Mouse (Mus musculus) cerebellum, adult 8-10 months (tissue): ENCODE data around the gene Mkrn3.

Source experiments
- DNase-seq: peaks from one replicate; pipeline ENCODE4 v3.0.0; 2022

The Mkrn3 gene

GRCm38 (mm10) chr7:62419493-62420360 lies at the start of gene Mkrn3:
Gene Mkrn3, minus strand, starts transcription at chr7:62420139.
- peak; percentile 11 for DNase-seq

- peak; percentile 8 for DNase-seq
Observed at GRCm38 (mm10) chr7:62463878-62464755, 44.2 kb upstream of the Mkrn3 start, which contains the start of gene Peg12. Gene Peg12, minus strand, starts transcription at chr7:62464510.

- DNase-seq, result no peak
Observed at GRCm38 (mm10) chr7:62463007-62463877, 43.3 kb upstream of the Mkrn3 start.

DNA sequence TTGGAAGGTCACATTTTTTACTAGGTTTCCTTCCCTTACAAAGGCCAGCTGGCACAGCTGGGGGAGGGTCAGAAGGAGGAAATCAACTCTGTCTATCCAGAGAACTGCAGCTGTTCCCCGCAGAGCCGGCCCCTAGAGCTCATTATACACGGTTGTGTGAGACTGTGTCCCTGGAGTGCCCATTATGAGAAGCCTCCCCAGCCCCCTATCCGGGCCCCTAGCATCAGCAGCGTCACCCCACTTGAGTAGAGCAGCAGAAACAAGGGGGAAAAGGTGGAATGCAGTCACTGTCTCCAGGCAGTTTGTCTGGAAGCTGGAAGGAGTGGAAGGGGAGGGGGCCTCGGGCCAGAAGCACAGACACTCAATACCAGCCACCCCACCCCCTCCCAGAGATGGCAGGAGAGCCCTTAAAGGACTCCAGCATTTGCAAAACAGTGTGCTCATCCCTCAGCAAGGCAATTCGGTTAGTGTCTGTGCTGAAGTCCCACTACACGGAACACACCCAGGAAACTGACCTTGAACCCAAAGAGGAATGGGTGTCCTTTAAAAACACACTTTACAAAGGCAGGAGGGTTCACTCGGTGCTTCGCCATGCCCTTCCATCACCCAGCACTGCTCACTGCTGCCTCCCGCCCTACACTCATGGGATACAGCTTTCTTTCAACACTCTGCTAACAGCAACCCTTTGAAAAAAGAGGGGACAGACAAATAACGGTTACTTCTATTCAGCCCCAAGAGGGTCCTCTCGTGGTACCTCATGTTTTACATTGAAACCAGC lies 42.5 kb upstream of the Mkrn3 start:
- DNase-seq, result no peak

GRCm38 (mm10) chr7:62452353-62452752 lies 32.4 kb upstream of the Mkrn3 start:
- DNase-seq, result no peak

DNA sequence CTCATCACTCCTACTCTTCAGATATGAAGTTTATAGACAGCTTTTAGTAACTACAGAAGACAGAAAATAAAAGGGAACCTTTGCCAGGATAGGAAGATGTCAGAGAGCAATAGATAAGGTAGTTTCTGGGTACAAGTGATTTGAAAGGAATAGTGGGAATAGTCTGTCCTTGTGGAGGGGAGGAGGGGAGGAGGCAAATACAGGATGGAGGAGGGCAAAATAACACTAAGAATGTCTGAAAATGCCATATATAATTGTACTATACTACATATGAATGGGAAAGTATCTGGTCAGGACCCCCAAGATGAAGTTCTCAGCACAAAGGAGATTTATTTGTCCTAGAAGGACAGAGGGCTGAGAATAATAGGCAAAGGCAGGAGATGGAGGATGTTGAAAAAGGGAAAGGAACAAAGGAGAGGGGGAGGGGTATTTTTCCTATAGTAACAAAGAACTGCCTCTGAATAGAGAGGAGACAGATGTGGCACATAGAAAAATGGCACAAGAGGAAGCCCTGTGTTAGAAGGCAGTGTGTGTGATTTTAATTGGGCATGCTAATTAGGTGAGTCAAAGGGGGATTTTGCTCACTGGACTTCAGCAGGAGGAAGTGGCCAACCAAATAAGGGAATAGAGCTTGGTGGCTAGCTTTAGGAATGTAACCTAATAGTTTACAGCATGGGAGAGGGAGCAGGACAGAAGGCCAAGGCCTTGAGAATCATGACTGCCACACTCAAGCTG lies 25.7 kb upstream of the Mkrn3 start:
- no peak for DNase-seq

DNA sequence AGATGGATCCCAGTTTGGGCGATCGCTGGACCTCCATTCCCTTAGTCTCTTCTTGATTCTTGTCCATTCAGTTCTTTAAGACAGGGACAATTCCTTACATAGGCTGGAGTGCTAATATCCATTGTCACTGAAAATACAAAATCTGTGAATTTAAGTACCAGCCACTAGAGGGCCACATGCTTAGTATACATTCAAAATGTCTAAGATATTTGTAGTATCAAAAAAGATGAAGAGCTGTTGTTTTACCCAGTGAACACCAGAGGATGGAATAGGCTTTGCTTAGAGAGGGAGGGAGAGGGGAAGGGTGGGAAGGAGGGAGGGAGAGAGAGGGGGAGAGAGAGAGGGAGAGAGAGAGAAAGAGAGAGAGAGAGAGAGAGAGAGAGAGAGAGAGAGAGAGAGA lies 16.5 kb upstream of the Mkrn3 start:
- DNase-seq, result no peak

DNA sequence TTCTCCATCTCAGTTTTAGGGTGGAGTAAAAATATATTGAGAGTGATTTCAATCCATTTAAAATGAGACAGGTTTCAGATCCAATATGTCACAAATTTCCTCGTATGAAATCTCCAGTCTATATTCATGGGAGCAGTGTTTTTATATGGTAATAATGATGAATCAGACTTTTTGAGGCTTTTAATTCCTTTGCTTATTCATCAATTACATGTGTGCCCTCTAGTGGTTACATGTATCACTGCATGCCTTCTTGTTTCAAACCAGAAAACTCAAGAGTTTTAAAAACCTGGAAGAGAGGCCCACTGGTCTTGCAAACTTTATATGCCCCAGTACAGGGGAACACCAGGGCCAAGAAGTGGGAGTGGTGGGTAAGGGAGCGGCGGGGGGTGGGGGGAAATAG lies 13.3 kb upstream of the Mkrn3 start:
- no peak for DNase-seq

- no peak for DNase-seq
Observed at GRCm38 (mm10) chr7:62428337-62428736, 8.4 kb upstream of the Mkrn3 start.

- DNase-seq, result no peak
Observed at GRCm38 (mm10) chr7:62423210-62423609, 3.3 kb upstream of the Mkrn3 start.

- no peak for DNase-seq
Observed at GRCm38 (mm10) chr7:62420566-62420965, 627 bp upstream of the Mkrn3 start.

DNA sequence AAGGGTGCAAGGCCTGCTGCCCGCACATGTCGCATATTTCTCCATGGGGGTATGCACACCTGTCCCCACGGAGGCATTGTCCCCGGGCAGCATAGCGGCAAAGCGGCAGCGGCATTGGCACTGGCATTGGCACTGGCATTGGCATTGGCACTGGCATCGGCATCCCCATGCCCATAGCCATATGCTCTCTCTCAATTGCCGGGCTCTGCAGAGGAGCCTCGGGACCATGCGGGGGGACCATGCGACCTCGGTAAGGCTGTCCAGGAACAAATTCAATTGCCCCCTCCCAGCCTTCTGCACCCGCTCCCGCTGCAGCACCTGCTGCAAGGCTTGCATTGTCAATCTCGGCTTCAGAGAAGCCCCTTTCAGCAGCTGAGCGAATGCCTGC lies 840 bp downstream of the Mkrn3 start:
- no peak for DNase-seq

DNA sequence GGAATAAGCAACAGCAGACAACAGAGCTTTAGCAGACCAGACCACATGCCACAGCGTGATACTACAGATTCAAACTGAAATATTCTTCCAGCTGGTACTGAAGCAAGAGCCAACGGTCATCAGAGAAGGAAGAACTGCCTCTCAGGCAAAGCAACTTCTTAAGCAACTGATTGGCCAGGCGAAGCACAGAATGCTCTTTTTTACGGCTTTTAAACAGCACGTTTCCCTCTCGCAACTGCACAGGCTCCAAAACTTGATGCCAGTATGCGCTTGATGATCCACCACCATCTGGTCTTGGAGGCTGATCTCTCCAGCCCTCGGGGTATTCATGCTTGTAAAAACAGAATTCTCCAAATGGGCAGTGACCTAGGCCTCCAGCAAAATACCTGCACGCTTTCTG lies 1.6 kb downstream of the Mkrn3 start:
- no peak for DNase-seq

DNA sequence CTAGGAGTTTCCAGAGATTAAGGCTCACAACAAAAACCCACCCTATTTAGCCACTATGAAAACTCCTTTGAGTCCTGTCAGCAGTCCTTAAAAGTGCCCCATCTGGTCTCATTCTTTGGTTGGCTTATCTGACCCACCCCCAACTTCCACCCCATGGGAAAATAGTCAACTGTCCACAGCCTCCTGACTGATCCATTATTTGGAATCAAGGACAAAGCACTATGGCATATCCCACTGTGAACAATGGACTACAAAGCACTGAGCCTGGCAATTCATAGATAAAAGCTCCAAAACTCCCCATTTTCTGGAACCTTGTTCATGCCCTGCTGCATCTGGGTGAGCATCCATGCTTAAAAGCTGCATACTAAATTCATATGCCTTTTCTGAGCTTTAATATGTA lies 3.8 kb downstream of the Mkrn3 start:
- DNase-seq, result no peak

- DNase-seq, result no peak
Observed at GRCm38 (mm10) chr7:62415222-62415621, 4.7 kb downstream of the Mkrn3 start.

DNA sequence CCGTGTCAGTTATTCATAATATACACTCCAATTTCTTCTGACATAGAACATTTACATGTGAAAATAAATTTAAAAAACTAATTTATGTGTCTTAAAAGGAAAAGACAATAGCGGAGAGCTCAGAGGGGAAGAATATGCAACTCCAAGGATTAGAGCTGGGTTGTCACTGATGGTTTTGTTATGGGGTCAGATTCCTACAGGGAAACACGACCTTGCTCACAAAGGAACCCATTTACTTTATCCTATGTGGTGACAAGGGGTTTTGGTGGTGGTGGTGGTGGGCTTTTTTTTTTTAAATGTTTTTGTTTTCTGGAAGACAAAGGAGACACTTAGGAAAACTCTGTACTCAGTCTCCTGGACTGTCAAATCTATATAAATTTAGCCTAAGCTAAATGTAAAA lies 12.1 kb downstream of the Mkrn3 start:
- DNase-seq, result no peak

- DNase-seq, result no peak
Observed at GRCm38 (mm10) chr7:62406573-62407050, 13.3 kb downstream of the Mkrn3 start.

DNA sequence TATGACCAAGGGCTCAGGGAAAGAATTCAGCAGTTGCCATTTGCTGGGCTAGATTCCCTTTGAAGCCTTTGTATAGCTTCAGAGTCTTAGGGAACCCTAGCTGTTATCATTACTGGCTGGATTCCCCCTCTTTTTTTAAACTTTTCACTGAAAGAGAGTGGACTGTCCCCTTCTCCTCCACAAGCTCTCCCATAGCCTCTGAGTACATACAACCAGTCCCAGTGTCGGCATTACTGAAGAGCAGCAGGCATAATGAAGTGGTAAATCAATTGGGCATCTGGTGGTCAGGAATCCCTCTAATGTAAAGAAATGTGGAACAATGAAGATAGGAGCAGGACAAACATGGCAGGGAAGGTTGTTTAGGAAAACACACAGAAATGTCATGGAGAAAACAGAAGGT lies 27.7 kb downstream of the Mkrn3 start:
- no peak for DNase-seq

DNA sequence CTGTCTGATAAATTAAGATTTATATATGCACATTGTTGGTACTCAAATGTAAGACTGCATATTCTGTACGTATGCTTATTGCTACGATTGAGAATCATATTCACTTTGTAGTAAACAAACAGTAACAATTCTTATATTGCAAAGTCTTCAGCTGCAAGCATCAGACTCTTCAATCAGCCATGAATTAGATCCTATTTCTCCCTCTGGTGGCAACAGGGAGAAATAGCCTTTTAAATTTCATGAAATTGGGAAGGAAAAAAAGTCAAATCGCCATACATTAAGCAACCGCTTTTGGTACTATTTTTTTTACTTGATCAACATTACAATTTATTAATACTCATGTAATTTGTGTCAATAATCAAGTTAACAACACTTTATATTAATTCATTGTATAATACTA lies 31.6 kb downstream of the Mkrn3 start:
- DNase-seq, result no peak

DNA sequence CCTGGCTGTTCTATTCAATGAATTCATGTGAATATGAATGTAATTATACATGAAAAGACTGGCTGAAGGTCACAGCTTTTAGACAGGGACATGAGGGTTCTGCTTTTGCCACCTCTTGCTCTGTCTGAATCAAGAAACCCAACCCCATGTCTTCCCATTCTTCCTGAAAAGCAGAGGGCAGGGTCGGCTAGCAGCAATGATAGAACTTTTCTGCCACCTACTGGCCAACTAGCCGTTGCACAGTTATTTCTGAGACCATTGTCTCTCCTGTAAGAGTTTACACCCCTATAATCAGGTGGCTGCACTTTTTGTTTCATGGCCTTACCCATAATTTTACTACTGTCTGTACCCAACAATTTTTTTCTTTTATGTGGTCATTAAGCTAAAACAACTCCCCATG lies 37.5 kb downstream of the Mkrn3 start:
- peak; percentile 23 for DNase-seq

GRCm38 (mm10) chr7:62378529-62378928 lies 41.4 kb downstream of the Mkrn3 start:
- DNase-seq, result no peak
